Mouse (Mus musculus) kidney, adult 9 months (tissue): ENCODE measurements around the gene Srcin1.

Experiments
- DNase-seq: peaks from one replicate; pipeline ENCODE4 v3.0.0; 2022

The Srcin1 gene

GRCm38 (mm10) chr11:97531381-97532260, 44.4 kb downstream of the Srcin1 start:
- DNase-seq, result peak; percentile 84

GRCm38 (mm10) chr11:97530961-97531360, 45.0 kb downstream of the Srcin1 start:
- no peak for DNase-seq

GRCm38 (mm10) chr11:97530069-97530468, 45.9 kb downstream of the Srcin1 start:
- no peak for DNase-seq

- DNase-seq, result peak; percentile 90
Observed at GRCm38 (mm10) chr11:97528282-97528808, 47.6 kb downstream of the Srcin1 start.

- DNase-seq, result no peak
Observed at GRCm38 (mm10) chr11:97525313-97525712, 50.7 kb downstream of the Srcin1 start.

- no peak for DNase-seq
Observed at GRCm38 (mm10) chr11:97524306-97524705, 51.7 kb downstream of the Srcin1 start.

GRCm38 (mm10) chr11:97523827-97524261, 52.1 kb downstream of the Srcin1 start:
- peak; percentile 87 for DNase-seq

- DNase-seq, result no peak
Observed at GRCm38 (mm10) chr11:97523107-97523506, 52.9 kb downstream of the Srcin1 start.

- DNase-seq, result peak; percentile 72
Observed at GRCm38 (mm10) chr11:97521741-97522474, 54.1 kb downstream of the Srcin1 start.

- peak; percentile 88 for DNase-seq
Observed at GRCm38 (mm10) chr11:97520541-97520940, 55.4 kb downstream of the Srcin1 start.

GRCm38 (mm10) chr11:97513066-97513465, 62.9 kb downstream of the Srcin1 start:
- DNase-seq, result no peak

GRCm38 (mm10) chr11:97512511-97512910, 63.5 kb downstream of the Srcin1 start:
- DNase-seq, result peak; percentile 55

- DNase-seq, result peak; percentile 68
Observed at GRCm38 (mm10) chr11:97511661-97512369, 64.2 kb downstream of the Srcin1 start.

- DNase-seq, result peak; percentile 79
Observed at GRCm38 (mm10) chr11:97510966-97511660, 64.9 kb downstream of the Srcin1 start.

GRCm38 (mm10) chr11:97509715-97510485, 66.1 kb downstream of the Srcin1 start:
- no peak for DNase-seq

GRCm38 (mm10) chr11:97509058-97509457, 66.9 kb downstream of the Srcin1 start:
- no peak for DNase-seq

- DNase-seq, result no peak
Observed at GRCm38 (mm10) chr11:97508198-97508597, 67.8 kb downstream of the Srcin1 start.

- DNase-seq, result no peak
Observed at GRCm38 (mm10) chr11:97506331-97506730, 69.7 kb downstream of the Srcin1 start.

- no peak for DNase-seq
Observed at GRCm38 (mm10) chr11:97505784-97506183, 70.2 kb downstream of the Srcin1 start.

GRCm38 (mm10) chr11:97502846-97503245, 73.1 kb downstream of the Srcin1 start:
- no peak for DNase-seq

GRCm38 (mm10) chr11:97502383-97502782, 73.6 kb downstream of the Srcin1 start:
- DNase-seq, result no peak
